Mouse (Mus musculus) cerebellum, adult 2 months (tissue): ENCODE results near the gene Pih1d1.

ENCODE experiments used
- CTCF ChIP-seq: fragments of 200-500 bp; IDR thresholded peaks from 2 replicates; pipeline ENCODE4 v1.5.1; 2011; ENCODE audit warnings: low read depth, mild to moderate bottlenecking, control low read depth, low read length, moderate library complexity, borderline replicate concordance; ENCODE audit not compliant: insufficient read depth
- POLR2A ChIP-seq: fragments of 200-500 bp; IDR thresholded peaks from 2 replicates; pipeline ENCODE4 v1.6.1; 2011; ENCODE audit warnings: low read length, control low read depth, borderline replicate concordance; ENCODE audit not compliant: insufficient read depth

- TF ChIP-seq CTCF (no peak), POLR2A (no peak)
These were observed 24.8 kb upstream of the Pih1d1 start for GRCm38 (mm10) chr7:45129318-45129717.
